Mouse (Mus musculus) midbrain, embryonic 14.5 days (tissue): ENCODE measurements around the gene Gm20388. TPM values are rescaled to one million over a fixed set of nuclear protein-coding genes. Genes with fewer than 3 reads are reported as not detected.

ENCODE experiments used
- ATAC-seq: fragments of 200-750 bp; cut with Nextera tagmentation; 2 replicates; pipeline ENCODE4 v1.8.0; 2017; ENCODE audit warnings: moderate number of reproducible peaks, moderate library complexity; ENCODE audit not compliant: low FRiP score, low TSS enrichment
- DNase-seq: peaks from one replicate; pipeline ENCODE4 v3.0.0-alpha.2; 2015
- H3K27ac ChIP-seq: fragments of 300-500 bp; sonication (generic); replicated peaks from 2 replicates; pipeline ENCODE4 v1.5.1; 2014; ENCODE audit warnings: mild to moderate bottlenecking, low read depth, low read length, moderate library complexity
- H3K27me3 ChIP-seq: fragments of 300-500 bp; sonication (generic); 2 replicates; pipeline ENCODE4 v1.6.1; 2014; ENCODE audit warnings: low read length, control low read depth, mixed read lengths; ENCODE audit not compliant: control insufficient read depth, insufficient read depth
- H3K36me3 ChIP-seq: fragments of 300-500 bp; sonication (generic); 2 replicates; pipeline ENCODE4 v1.6.1; 2014; ENCODE audit warnings: low read length, control low read depth; ENCODE audit not compliant: control insufficient read depth, insufficient read depth
- H3K4me1 ChIP-seq: fragments of 300-500 bp; sonication (generic); 2 replicates; pipeline ENCODE4 v1.6.1; 2014; ENCODE audit warnings: mild to moderate bottlenecking, antibody characterized with exemption, low read length, control low read depth; ENCODE audit not compliant: control insufficient read depth, insufficient read depth
- H3K4me2 ChIP-seq: fragments of 300-500 bp; sonication (generic); 2 replicates; pipeline ENCODE4 v1.6.1; 2014; ENCODE audit warnings: mild to moderate bottlenecking, low read length, moderate library complexity
- H3K4me3 ChIP-seq: fragments of 300-500 bp; sonication (generic); replicated peaks from 2 replicates; pipeline ENCODE4 v1.5.1; 2014; ENCODE audit warnings: low read depth, low read length
- H3K9ac ChIP-seq: fragments of 300-500 bp; sonication (generic); replicated peaks from 2 replicates; pipeline ENCODE4 v1.6.1; 2014; ENCODE audit warnings: mild to moderate bottlenecking, low read length, moderate library complexity
- H3K9me3 ChIP-seq: fragments of 300-500 bp; sonication (generic); 2 replicates; pipeline ENCODE4 v1.6.1; 2016; ENCODE audit warnings: low read length, control low read depth, mixed read lengths; ENCODE audit not compliant: control insufficient read depth
- WGBS: fragments of 180-500 bp; shearing (Covaris S2); extraction: QIAGEN DNeasy Blood & Tissue Kit; methylation state at CpG from one replicate; pipeline ENCODE4 v1.1.7; 2014; 5-methylcytosine and 5-hydroxymethylcytosine counted together
- polyA plus RNA-seq: library from polyadenylated mRNA; unstranded; fragments of >200 nt; fragmentation: Nextera tagmentation; extraction: Ambion mirVana; gene quantifications from 2 replicates; pipeline ENCODE4 v1.2.1, GENCODE M21; 2014

Gm20388 gene
- polyA plus RNA-seq, 1 experiment from 2014 or later = 4.1 TPM

DNA sequence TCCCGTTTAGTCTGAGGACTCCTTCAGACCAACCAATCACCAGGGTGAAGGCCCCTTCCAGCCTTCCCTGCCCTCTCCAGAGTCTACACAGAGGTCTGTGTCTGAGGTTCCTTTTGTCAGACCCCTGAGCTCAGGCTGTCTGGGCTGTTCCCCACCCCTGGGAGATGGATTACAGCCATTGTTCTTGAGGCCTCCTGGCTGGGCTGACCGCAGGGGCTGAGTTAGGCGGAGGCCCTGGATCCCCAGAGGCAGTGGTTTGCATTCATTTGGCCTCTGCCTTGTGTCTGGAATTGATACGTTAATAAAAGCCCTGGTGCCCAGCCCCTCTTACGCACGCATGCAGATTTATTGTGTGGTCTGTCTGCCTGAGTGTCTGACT is 4373.7 kb downstream of the Gm20388 start:
- DNase-seq (peak; percentile 84), ATAC-seq (peak; percentile 86)
- WGBS = 3% methylated on average over 6 of the region's 6 CpGs
- Histone ChIP-seq H3K9me3 (no peaks in the 10 kb centered on the region), H3K4me1 (peaks cover 64% of the 10 kb centered on the region), H3K27ac (peak overlapping the region; percentile 91), H3K9ac (peak overlapping the region; percentile 31; the same call in 1 of the 2 replicates), H3K4me3 (no peak overlapping the region), H3K4me2 (peak overlapping the region; percentile 17), H3K36me3 (no peaks in the 10 kb centered on the region), H3K27me3 (no peaks in the 10 kb centered on the region)

DNA sequence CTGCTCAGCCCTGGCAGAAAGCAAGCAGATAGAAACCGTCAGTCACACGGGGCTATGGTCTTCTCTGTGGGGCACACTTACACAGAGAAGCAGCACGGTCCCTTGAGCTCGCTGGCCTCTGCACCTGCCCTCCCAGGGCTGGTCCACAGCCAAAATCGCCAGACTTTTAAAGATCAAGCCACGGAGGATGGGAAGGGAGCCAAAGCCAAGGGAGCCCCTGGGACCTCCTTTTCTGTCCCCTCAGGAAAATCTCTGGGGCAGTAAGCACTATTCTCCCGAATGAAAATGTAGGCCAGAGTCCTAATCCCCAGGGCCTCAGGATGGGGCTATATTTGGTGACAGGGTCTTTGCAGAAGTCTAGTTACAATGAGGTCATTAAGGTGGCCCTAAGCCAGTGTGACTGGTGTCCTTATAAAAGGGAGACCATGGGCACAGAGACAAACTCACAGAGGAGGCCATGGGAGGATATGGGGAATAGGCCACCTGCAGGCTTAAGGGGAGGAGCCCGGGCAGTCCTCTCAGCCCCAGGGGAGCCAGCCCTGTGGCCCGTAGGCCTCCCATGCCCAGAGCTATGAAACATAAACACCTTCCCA is 4374.4 kb downstream of the Gm20388 start:
- Histone ChIP-seq H3K9ac (peak overlapping the region; percentile 20; the same call in 1 of the 2 replicates), H3K4me2 (peak overlapping the region; percentile 17), H3K4me1 (peaks cover 64% of the 10 kb centered on the region), H3K4me3 (no peak overlapping the region), H3K36me3 (no peaks in the 10 kb centered on the region), H3K27ac (peak overlapping the region; percentile 91), H3K27me3 (no peaks in the 10 kb centered on the region), H3K9me3 (no peaks in the 10 kb centered on the region)
- ATAC-seq (peak; percentile 39; the same call in 1 of the 2 replicates), DNase-seq (peak; percentile 82)
- WGBS = 2% methylated on average over 9 of the region's 9 CpGs

DNA sequence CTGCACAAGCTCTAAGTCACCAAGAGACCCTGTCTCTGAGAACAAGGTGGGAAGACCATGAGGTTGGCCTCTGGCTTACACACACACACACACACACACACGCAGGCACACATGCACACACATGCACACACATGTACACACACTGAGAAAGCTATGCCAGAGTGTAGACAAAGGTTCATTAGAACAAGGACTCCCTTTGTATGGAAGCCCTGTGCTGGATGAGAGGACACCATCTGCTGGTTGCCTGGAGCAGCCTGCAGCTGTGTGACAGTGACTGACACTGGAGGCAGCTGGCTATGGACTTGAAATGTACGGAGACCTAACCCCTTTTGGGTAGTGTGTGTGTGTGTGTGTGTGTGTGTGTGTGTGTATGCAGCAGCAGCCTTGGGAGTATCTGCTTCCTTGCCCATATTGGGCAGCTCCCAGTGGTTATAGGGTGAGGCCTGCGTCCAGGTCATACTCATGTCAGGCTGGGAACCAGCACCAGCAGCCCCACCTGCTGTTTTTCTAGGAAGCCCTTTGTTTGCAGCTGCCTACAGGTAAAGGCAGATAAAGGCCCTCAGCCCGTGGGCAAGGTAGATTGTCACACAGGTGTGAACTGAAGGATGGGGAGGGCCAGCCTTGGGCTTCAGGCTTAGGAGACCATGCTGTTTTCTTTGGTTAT is 4376.0 kb downstream of the Gm20388 start:
- Histone ChIP-seq H3K4me3 (no peak overlapping the region), H3K9ac (no peak overlapping the region), H3K27me3 (no peaks in the 10 kb centered on the region), H3K4me2 (no peak overlapping the region), H3K36me3 (no peaks in the 10 kb centered on the region), H3K9me3 (no peaks in the 10 kb centered on the region), H3K4me1 (peaks cover 55% of the 10 kb centered on the region), H3K27ac (peak overlapping the region; percentile 91)
- ATAC-seq (no peak), DNase-seq (peak; percentile 63)
- 58% methylated on average over 4 of the region's 4 CpGs for WGBS

DNA sequence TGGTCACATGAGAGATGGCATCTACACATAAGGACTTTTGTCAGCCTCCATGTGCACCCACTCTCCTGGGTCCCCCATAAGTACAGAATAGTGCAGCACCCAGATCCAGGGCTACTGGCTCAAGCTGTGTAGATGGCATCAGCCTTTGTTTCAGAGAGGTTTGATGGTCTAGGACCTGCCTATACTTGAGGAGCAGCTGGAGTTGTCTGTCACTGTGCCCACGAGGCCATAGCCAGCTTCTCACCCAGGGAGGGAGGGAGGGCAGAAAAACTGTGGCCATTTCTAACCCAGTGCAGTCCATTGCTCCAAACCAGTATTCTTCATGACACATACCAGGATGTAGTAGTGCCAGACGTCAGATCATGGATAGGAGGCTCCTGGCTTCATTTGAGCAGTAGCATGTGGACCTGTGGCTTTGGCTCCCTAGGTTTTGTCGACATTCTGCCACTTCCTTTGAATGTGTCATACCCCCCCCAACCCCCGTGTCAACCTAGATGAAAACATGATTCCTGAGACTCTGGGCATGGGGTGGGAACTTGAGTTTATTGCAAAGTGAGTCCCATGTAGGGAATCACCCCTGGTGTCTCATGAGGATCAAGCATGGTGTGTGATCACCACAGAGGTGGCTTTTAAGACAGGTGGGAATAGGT is 4377.7 kb downstream of the Gm20388 start:
- Histone ChIP-seq H3K4me3 (no peak overlapping the region), H3K36me3 (no peaks in the 10 kb centered on the region), H3K9me3 (no peaks in the 10 kb centered on the region), H3K27ac (no peak overlapping the region), H3K4me2 (no peak overlapping the region), H3K27me3 (no peaks in the 10 kb centered on the region), H3K4me1 (peaks cover 41% of the 10 kb centered on the region), H3K9ac (no peak overlapping the region)
- DNase-seq = no peak
- no peak for ATAC-seq
- WGBS = 87% methylated on average over 4 of the region's 4 CpGs

DNA sequence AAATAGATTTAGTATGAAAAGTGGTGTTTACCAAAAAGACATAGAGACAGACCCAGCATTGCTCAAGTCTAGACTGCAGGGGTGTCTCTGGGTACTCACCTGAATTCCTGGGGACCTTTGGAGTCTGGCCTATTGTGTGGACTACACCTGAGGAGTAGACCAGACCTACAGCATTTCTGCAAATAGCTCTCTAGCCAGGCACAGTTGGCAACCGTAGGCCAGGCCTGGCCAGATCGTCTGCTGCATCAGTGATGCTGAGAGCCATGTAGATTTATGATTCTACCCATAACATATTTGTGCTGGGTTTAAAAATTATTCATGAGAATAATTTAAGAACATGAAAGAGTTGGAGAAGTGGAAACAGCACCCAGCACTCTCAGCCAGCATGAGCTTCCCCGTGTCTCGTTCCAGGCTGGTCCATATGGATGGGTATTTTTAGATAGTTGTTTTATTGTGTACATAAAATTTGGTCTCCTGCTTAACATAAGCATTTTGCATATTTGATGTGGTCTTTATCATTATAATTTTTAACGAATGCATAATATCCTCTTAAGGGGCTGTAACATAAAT is 4378.9 kb downstream of the Gm20388 start:
- DNase-seq (no peak), ATAC-seq (no peak)
- no peak overlapping the region for H3K9ac ChIP-seq
- H3K4me2 ChIP-seq = no peak overlapping the region
- H3K27ac ChIP-seq = no peak overlapping the region
- H3K27me3 ChIP-seq = no peaks in the 10 kb centered on the region
- H3K36me3 ChIP-seq = no peaks in the 10 kb centered on the region
- WGBS = 93% methylated on average over 5 of the region's 5 CpGs
- peaks cover 36% of the 10 kb centered on the region for H3K4me1 ChIP-seq
- H3K4me3 ChIP-seq = no peak overlapping the region
- no peaks in the 10 kb centered on the region for H3K9me3 ChIP-seq

DNA sequence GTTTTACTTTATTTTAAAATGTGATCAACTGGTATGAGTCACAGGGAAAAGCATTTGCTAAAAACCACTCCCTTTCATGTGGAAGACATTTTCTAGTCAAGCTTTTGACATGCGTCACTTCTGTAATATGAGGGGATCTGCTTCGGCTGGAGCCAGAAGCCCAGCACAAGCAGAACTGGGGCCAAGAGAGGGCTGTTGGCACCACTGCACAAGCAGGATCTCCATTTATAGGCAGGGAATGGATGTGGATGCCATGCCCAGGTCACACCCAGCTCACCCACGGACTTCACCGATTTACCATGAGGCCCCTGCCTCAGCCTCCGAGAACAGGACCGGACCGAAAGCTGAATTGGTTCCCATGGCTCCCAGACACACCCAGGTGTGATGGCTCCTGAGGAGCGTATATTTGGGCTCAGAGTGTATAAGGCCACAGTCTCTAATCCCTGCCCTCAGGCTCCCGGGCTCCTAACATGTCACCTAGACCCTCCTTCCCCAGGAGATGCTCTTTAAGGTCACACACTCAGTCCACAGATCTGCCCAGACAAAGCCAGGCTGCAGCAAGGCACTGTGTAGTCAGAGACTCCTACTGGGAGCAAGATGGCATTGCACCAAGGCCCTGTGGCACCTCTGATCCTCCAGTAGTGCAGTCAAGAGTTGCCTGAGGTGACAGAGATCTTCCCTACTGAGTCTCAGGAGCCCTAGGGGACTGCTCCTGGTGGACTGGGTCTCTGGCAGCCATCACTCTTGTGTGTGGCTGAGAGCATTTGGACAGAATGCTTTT is 4380.5 kb downstream of the Gm20388 start:
- Histone ChIP-seq H3K9ac (no peak overlapping the region), H3K4me1 (peaks cover 20% of the 10 kb centered on the region), H3K9me3 (no peaks in the 10 kb centered on the region), H3K4me2 (no peak overlapping the region), H3K4me3 (no peak overlapping the region), H3K27ac (no peak overlapping the region), H3K36me3 (0 out of 2 replicates have a peak, but pooled peaks cover 3% of the 10 kb centered on the region), H3K27me3 (no peaks in the 10 kb centered on the region)
- ATAC-seq (no peak), DNase-seq (no peak)
- 92% methylated on average over 9 of the region's 9 CpGs for WGBS

DNA sequence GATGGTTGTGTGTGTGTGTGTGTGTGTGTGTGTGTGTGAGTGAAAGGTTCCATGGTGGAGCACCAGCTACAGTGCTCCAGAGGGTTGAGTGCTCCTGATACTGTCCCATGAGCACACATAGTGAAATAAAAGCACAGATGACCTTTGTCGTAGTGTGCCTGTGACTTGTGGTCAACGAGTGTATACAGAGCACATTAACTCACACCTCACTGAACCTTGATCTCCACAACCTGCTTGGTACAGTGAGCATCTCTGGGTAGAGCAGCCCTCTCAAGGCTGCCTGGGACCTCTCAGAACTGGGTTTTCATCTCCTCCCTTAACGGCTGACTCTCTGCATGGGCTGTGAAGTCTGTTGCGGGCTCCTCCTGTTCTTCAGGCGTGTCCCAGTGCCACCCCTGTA is 4381.1 kb downstream of the Gm20388 start:
- Histone ChIP-seq H3K9ac (no peak overlapping the region), H3K9me3 (no peaks in the 10 kb centered on the region), H3K27ac (no peak overlapping the region; the same call in 1 of the 2 replicates), H3K4me1 (peaks cover 15% of the 10 kb centered on the region), H3K36me3 (0 out of 2 replicates have a peak, but pooled peaks cover 7% of the 10 kb centered on the region), H3K4me2 (no peak overlapping the region), H3K4me3 (no peak overlapping the region), H3K27me3 (no peaks in the 10 kb centered on the region)
- no peak for DNase-seq
- WGBS = 95% methylated on average over 5 of the region's 5 CpGs
- ATAC-seq = no peak

DNA sequence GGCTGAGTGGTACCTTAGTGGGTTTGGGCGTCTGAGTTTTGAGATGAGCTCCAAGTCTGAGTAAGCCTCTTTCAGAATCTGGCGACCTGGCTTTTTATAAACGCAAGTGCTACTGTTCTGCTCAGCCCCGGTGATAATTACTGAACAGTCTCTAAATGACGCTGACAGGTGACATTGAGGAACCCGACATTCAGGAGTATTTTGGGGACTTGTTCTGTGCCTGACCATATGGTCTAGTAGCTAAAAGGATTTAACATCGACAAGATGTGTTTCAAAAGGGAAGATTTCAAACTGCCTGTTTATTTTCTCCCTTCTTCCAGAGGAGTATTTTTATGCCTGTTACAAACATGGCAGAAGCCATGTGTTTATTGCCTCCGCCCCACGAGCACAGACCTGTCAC is 4382.3 kb downstream of the Gm20388 start:
- ATAC-seq (no peak), DNase-seq (no peak)
- Histone ChIP-seq H3K9ac (no peak overlapping the region), H3K27ac (no peak overlapping the region; the same call in 1 of the 2 replicates), H3K9me3 (no peaks in the 10 kb centered on the region), H3K4me2 (no peak overlapping the region), H3K27me3 (no peaks in the 10 kb centered on the region), H3K4me3 (no peak overlapping the region), H3K4me1 (peaks cover 8% of the 10 kb centered on the region), H3K36me3 (0 out of 2 replicates have a peak, but pooled peaks cover 9% of the 10 kb centered on the region)
- 79% methylated on average over 9 of the region's 9 CpGs for WGBS
